Mouse (Mus musculus) midbrain, embryonic 11.5 days (tissue): ENCODE measurements around the gene Epb41l4b. TPM values are rescaled to one million over a fixed set of nuclear protein-coding genes. Genes with fewer than 3 reads are reported as not detected.

Experiments used
- ATAC-seq: fragments of 200-750 bp; cut with Nextera tagmentation; 2 replicates; pipeline ENCODE4 v1.8.0; 2017; ENCODE audit warnings: moderate TSS enrichment, moderate library complexity; ENCODE audit not compliant: low FRiP score
- DNase-seq: peaks from one replicate; pipeline ENCODE4 v3.0.0; 2015; ENCODE audit warnings: low spot score; ENCODE audit errors: missing footprints
- H3K27ac ChIP-seq: fragments of 300-500 bp; sonication (generic); 2 replicates; pipeline ENCODE4 v1.5.1; 2014; ENCODE audit warnings: low read depth, low read length
- H3K27me3 ChIP-seq: fragments of 300-500 bp; sonication (generic); 2 replicates; pipeline ENCODE4 v1.6.1; 2014; ENCODE audit warnings: mild to moderate bottlenecking, low read length, moderate library complexity, mixed read lengths; ENCODE audit not compliant: control insufficient read depth, insufficient read depth
- H3K36me3 ChIP-seq: fragments of 300-500 bp; sonication (generic); 2 replicates; pipeline ENCODE4 v1.6.1; 2014; ENCODE audit warnings: mild to moderate bottlenecking, low read length, moderate library complexity, mixed read lengths; ENCODE audit not compliant: control insufficient read depth, insufficient read depth
- H3K4me1 ChIP-seq: fragments of 300-500 bp; sonication (generic); 2 replicates; pipeline ENCODE4 v1.6.1; 2014; ENCODE audit warnings: low read length; ENCODE audit not compliant: control insufficient read depth, insufficient read depth
- H3K4me2 ChIP-seq: fragments of 300-500 bp; sonication (generic); 2 replicates; pipeline ENCODE4 v1.6.1; 2014; ENCODE audit warnings: mild to moderate bottlenecking, moderate library complexity
- H3K4me3 ChIP-seq: fragments of 300-500 bp; sonication (generic); 2 replicates; pipeline ENCODE4 v1.5.1; 2014; ENCODE audit warnings: low read depth, low read length
- H3K9ac ChIP-seq: fragments of 300-500 bp; sonication (generic); 2 replicates; pipeline ENCODE4 v1.6.1; 2014; ENCODE audit warnings: low read length
- H3K9me3 ChIP-seq: fragments of 300-500 bp; sonication (generic); 2 replicates; pipeline ENCODE4 v1.6.1; 2016; ENCODE audit warnings: low read length; ENCODE audit not compliant: control insufficient read depth
- WGBS: fragments of 180-500 bp; shearing (Covaris S2); extraction: QIAGEN DNeasy Blood & Tissue Kit; methylation state at CpG from one replicate; pipeline ENCODE4 v1.1.7; 2014; 5-methylcytosine and 5-hydroxymethylcytosine counted together
- polyA plus RNA-seq: library from polyadenylated mRNA; unstranded; fragments of >200 nt; fragmentation: Nextera tagmentation; extraction: Ambion mirVana; gene quantifications from 2 replicates; pipeline ENCODE4 v1.2.1, GENCODE M21; 2014

The Epb41l4b gene
- polyA plus RNA-seq, 1 experiment from 2014 or later = 0.51 TPM

GRCm38 (mm10) chr4:57023527-57023926, 119.7 kb downstream of the Epb41l4b start:
- Histone ChIP-seq H3K36me3 (no peaks in the 10 kb centered on the region), H3K27ac (no peak overlapping the region), H3K4me3 (no peak overlapping the region), H3K27me3 (no peaks in the 10 kb centered on the region), H3K4me2 (no peak overlapping the region), H3K9me3 (no peaks in the 10 kb centered on the region), H3K9ac (no peak overlapping the region), H3K4me1 (no peaks in the 10 kb centered on the region)
- WGBS = 68% methylated on average over 3 of the region's 3 CpGs
- no peak for DNase-seq
- no peak for ATAC-seq

DNA sequence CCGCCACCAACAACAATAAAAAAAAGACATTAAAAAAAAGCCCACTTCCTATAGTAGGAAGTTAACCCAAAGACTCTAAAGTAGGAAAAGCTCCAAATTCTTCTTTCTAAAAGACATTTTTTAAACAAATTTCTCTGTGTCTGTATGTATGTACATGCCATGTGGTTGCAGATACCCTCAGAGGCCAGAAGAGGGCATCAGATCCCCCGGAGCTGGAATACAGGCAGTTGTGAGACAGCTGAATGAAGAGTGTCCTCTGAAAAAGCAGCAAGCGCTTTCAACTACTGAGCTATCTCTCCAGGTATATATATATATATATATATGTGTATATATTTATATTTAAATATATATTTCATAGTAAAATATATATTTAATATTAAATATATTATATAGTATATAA, 121.9 kb downstream of the Epb41l4b start:
- no peak for DNase-seq
- Histone ChIP-seq H3K4me1 (no peaks in the 10 kb centered on the region), H3K4me2 (no peak overlapping the region), H3K9ac (no peak overlapping the region), H3K36me3 (no peaks in the 10 kb centered on the region), H3K9me3 (no peaks in the 10 kb centered on the region), H3K27me3 (no peaks in the 10 kb centered on the region), H3K27ac (no peak overlapping the region), H3K4me3 (no peak overlapping the region)
- no peak for ATAC-seq
- 95% methylated on average over 3 of the region's 3 CpGs for WGBS

GRCm38 (mm10) chr4:57017229-57017628, 126.0 kb downstream of the Epb41l4b start:
- H3K27ac ChIP-seq = no peak overlapping the region
- H3K9me3 ChIP-seq = no peaks in the 10 kb centered on the region
- WGBS = 30% methylated on average over 5 of the region's 5 CpGs
- H3K4me3 ChIP-seq = no peak overlapping the region
- no peak overlapping the region for H3K4me2 ChIP-seq
- ATAC-seq (peak; percentile 33; the same call in 1 of the 2 replicates), DNase-seq (peak; percentile 98)
- no peaks in the 10 kb centered on the region for H3K4me1 ChIP-seq
- H3K36me3 ChIP-seq = no peaks in the 10 kb centered on the region
- H3K9ac ChIP-seq = no peak overlapping the region
- H3K27me3 ChIP-seq = no peaks in the 10 kb centered on the region

GRCm38 (mm10) chr4:57016366-57017171, 126.7 kb downstream of the Epb41l4b start:
- Histone ChIP-seq H3K4me3 (no peak overlapping the region), H3K4me2 (no peak overlapping the region), H3K27me3 (no peaks in the 10 kb centered on the region), H3K36me3 (no peaks in the 10 kb centered on the region), H3K4me1 (no peaks in the 10 kb centered on the region), H3K27ac (no peak overlapping the region), H3K9ac (no peak overlapping the region), H3K9me3 (no peaks in the 10 kb centered on the region)
- DNase-seq = no peak
- WGBS = 55% methylated on average over 18 of the region's 18 CpGs
- 0 out of 2 replicates have a peak, but pooled peaks have one; percentile 5 for ATAC-seq

- ATAC-seq (no peak), DNase-seq (no peak)
- no peak overlapping the region for H3K4me3 ChIP-seq
- no peaks in the 10 kb centered on the region for H3K36me3 ChIP-seq
- no peak overlapping the region for H3K27ac ChIP-seq
- H3K9ac ChIP-seq = no peak overlapping the region
- 89% methylated on average over 5 of the region's 5 CpGs for WGBS
- H3K27me3 ChIP-seq = no peaks in the 10 kb centered on the region
- H3K9me3 ChIP-seq = no peaks in the 10 kb centered on the region
- H3K4me2 ChIP-seq = no peak overlapping the region
- H3K4me1 ChIP-seq = no peaks in the 10 kb centered on the region
These were observed 128.2 kb downstream of the Epb41l4b start for GRCm38 (mm10) chr4:57015032-57015431.

GRCm38 (mm10) chr4:57011454-57012046, 131.7 kb downstream of the Epb41l4b start:
- DNase-seq (no peak), ATAC-seq (no peak)
- H3K9me3 ChIP-seq = no peaks in the 10 kb centered on the region
- H3K36me3 ChIP-seq = no peaks in the 10 kb centered on the region
- no peaks in the 10 kb centered on the region for H3K27me3 ChIP-seq
- H3K4me3 ChIP-seq = no peak overlapping the region
- H3K9ac ChIP-seq = no peak overlapping the region
- no peak overlapping the region for H3K27ac ChIP-seq
- no peak overlapping the region for H3K4me2 ChIP-seq
- no peaks in the 10 kb centered on the region for H3K4me1 ChIP-seq
- WGBS = 72% methylated on average over 8 of the region's 8 CpGs

GRCm38 (mm10) chr4:57010919-57011318, 132.3 kb downstream of the Epb41l4b start:
- ATAC-seq = no peak
- DNase-seq = no peak
- 27% methylated on average over 6 of the region's 6 CpGs for WGBS
- Histone ChIP-seq H3K9ac (no peak overlapping the region), H3K36me3 (no peaks in the 10 kb centered on the region), H3K4me1 (no peaks in the 10 kb centered on the region), H3K27ac (no peak overlapping the region), H3K4me3 (no peak overlapping the region), H3K9me3 (no peaks in the 10 kb centered on the region), H3K27me3 (no peaks in the 10 kb centered on the region), H3K4me2 (no peak overlapping the region)

- Histone ChIP-seq H3K36me3 (no peaks in the 10 kb centered on the region), H3K9me3 (no peaks in the 10 kb centered on the region), H3K4me3 (no peak overlapping the region), H3K27me3 (no peaks in the 10 kb centered on the region), H3K9ac (no peak overlapping the region), H3K4me1 (no peaks in the 10 kb centered on the region), H3K27ac (no peak overlapping the region), H3K4me2 (no peak overlapping the region)
- ATAC-seq (no peak), DNase-seq (no peak)
- WGBS = 54% methylated on average over 5 of the region's 5 CpGs
These were observed 132.8 kb downstream of the Epb41l4b start for GRCm38 (mm10) chr4:57010425-57010824.

GRCm38 (mm10) chr4:57007717-57008116, 135.5 kb downstream of the Epb41l4b start:
- no peak overlapping the region for H3K9ac ChIP-seq
- no peaks in the 10 kb centered on the region for H3K4me1 ChIP-seq
- 84% methylated on average over 9 of the region's 9 CpGs for WGBS
- ATAC-seq = no peak
- no peak overlapping the region for H3K4me3 ChIP-seq
- H3K27ac ChIP-seq = no peak overlapping the region
- no peaks in the 10 kb centered on the region for H3K27me3 ChIP-seq
- no peaks in the 10 kb centered on the region for H3K36me3 ChIP-seq
- DNase-seq = no peak
- H3K4me2 ChIP-seq = no peak overlapping the region
- H3K9me3 ChIP-seq = no peaks in the 10 kb centered on the region
